Mouse (Mus musculus): ENCODE measurements at regions not wholly inside any gene's neighbourhood (a gene's known extent, or its start where the extent isn't known, plus 50 kb on each side); places are given as distances from the start of the nearest gene placed in this dataset.
"Not testable (repeated sequence)": the region's sequence is repeated elsewhere in the genome, so short reads cannot be mapped to it uniquely, and the experiment has no call there.

- Histone ChIP-seq H3K4me3 (replicated peaks; ENCODE audit: low read length) (no peak overlapping the region), H3K36me3 (ENCODE audit: control insufficient read depth, insufficient read depth) (no peaks in the 10 kb centered on the region), H3K27me3 (replicated peaks; ENCODE audit: control insufficient read depth, insufficient read depth, low read length) (no peaks in the 10 kb centered on the region), H3K4me1 (replicated peaks; ENCODE audit: control insufficient read depth, insufficient read depth, low read length) (0 out of 2 replicates have a peak, but pooled peaks cover 2% of the 10 kb centered on the region), H3K9ac (replicated peaks; ENCODE audit: low read depth, low read length) (no peak overlapping the region), H3K27ac (ENCODE audit: low read length) (no peak overlapping the region), H3K4me2 (ENCODE audit: low read length) (no peak overlapping the region), H3K9me3 (ENCODE audit: control insufficient read depth, low read length) (no peaks in the 10 kb centered on the region)
- no peak for ATAC-seq
- 62% methylated on average over 2 of the region's 2 CpGs for WGBS
Observed at GRCm38 (mm10) chr11:10051584-10052210, 860.0 kb downstream of the Abca13 start.

DNA sequence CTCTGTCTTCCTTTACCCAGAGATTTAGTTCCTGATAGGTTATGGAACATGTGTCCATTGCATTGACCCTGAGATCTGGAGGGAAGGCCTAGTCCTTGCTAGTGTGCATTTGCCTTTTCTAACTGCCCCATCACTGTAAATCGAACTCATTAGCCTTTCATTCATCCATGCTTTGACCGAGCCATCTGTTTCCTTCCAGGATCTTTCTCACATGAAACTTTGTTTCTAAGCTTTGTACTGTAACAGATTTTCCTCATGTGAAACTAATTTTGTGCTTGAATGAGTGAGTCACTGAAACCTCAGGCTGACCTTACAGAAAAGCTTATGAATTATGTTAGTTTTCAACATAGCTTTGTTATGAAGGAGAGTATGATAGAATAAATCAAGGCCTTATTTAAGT, 880.1 kb downstream of the Abca13 start:
- Histone ChIP-seq H3K9ac (replicated peaks; ENCODE audit: low read depth, low read length) (no peak overlapping the region), H3K36me3 (ENCODE audit: control insufficient read depth, insufficient read depth) (no peaks in the 10 kb centered on the region), H3K4me1 (replicated peaks; ENCODE audit: control insufficient read depth, insufficient read depth, low read length) (no peaks in the 10 kb centered on the region), H3K4me2 (ENCODE audit: low read length) (no peak overlapping the region), H3K4me3 (replicated peaks; ENCODE audit: low read length) (no peak overlapping the region), H3K9me3 (ENCODE audit: control insufficient read depth, low read length) (no peaks in the 10 kb centered on the region), H3K27ac (ENCODE audit: low read length) (no peak overlapping the region), H3K27me3 (replicated peaks; ENCODE audit: control insufficient read depth, insufficient read depth, low read length) (no peaks in the 10 kb centered on the region)
- WGBS, result 73% methylated on average over 2 of the region's 2 CpGs
- no peak for ATAC-seq

- no peak for ATAC-seq
- Histone ChIP-seq H3K9ac (replicated peaks; ENCODE audit: low read depth, low read length) (no peak overlapping the region), H3K36me3 (ENCODE audit: control insufficient read depth, insufficient read depth) (no peaks in the 10 kb centered on the region), H3K9me3 (ENCODE audit: control insufficient read depth, low read length) (no peaks in the 10 kb centered on the region), H3K27ac (ENCODE audit: low read length) (no peak overlapping the region), H3K4me1 (replicated peaks; ENCODE audit: control insufficient read depth, insufficient read depth, low read length) (no peaks in the 10 kb centered on the region), H3K4me2 (ENCODE audit: low read length) (no peak overlapping the region), H3K27me3 (replicated peaks; ENCODE audit: control insufficient read depth, insufficient read depth, low read length) (no peaks in the 10 kb centered on the region), H3K4me3 (replicated peaks; ENCODE audit: low read length) (no peak overlapping the region)
- WGBS, result 92% methylated on average over 4 of the region's 4 CpGs
Observed at GRCm38 (mm10) chr11:10087939-10088338, 896.2 kb downstream of the Abca13 start.

- H3K9me3 ChIP-seq (ENCODE audit: control insufficient read depth, low read length), result not testable (repeated sequence)
Observed at GRCm38 (mm10) chr11:10102314-10102713, 910.6 kb downstream of the Abca13 start.

GRCm38 (mm10) chr11:10105077-10105476, 913.3 kb downstream of the Abca13 start:
- Histone ChIP-seq H3K9ac (replicated peaks; ENCODE audit: low read depth, low read length) (no peak overlapping the region), H3K27me3 (replicated peaks; ENCODE audit: control insufficient read depth, insufficient read depth, low read length) (no peaks in the 10 kb centered on the region), H3K4me3 (replicated peaks; ENCODE audit: low read length) (no peak overlapping the region), H3K4me1 (replicated peaks; ENCODE audit: control insufficient read depth, insufficient read depth, low read length) (no peaks in the 10 kb centered on the region), H3K4me2 (ENCODE audit: low read length) (no peak overlapping the region), H3K27ac (ENCODE audit: low read length) (no peak overlapping the region), H3K36me3 (ENCODE audit: control insufficient read depth, insufficient read depth) (no peaks in the 10 kb centered on the region), H3K9me3 (ENCODE audit: control insufficient read depth, low read length) (no peaks in the 10 kb centered on the region)
- 86% methylated on average over 2 of the region's 2 CpGs for WGBS
- no peak for ATAC-seq

More at GRCm38 (mm10) chr11:10102314-10102713, 910.6 kb downstream of the Abca13 start:
- not testable (repeated sequence) for H3K27ac ChIP-seq (ENCODE audit: low read length); H3K4me1 ChIP-seq (replicated peaks; ENCODE audit: control insufficient read depth, insufficient read depth, low read length); H3K4me3 ChIP-seq (replicated peaks; ENCODE audit: low read length); ATAC-seq; H3K36me3 ChIP-seq (ENCODE audit: control insufficient read depth, insufficient read depth); H3K4me2 ChIP-seq (ENCODE audit: low read length); H3K27me3 ChIP-seq (replicated peaks; ENCODE audit: control insufficient read depth, insufficient read depth, low read length); H3K9ac ChIP-seq (replicated peaks; ENCODE audit: low read depth, low read length)
- 87% methylated on average over 8 of the region's 8 CpGs for whole genome bisulfite sequencing

- no peak overlapping the region for H3K9ac ChIP-seq (replicated peaks; ENCODE audit: low read depth, low read length)
- peak; percentile 80 for ATAC-seq
Observed at GRCm38 (mm10) chr11:10142161-10142560, 950.4 kb downstream of the Abca13 start.

GRCm38 (mm10) chr11:10149160-10149559, 957.4 kb downstream of the Abca13 start:
- H3K4me3 ChIP-seq (replicated peaks; ENCODE audit: low read length), result no peak overlapping the region
- H3K36me3 ChIP-seq (ENCODE audit: control insufficient read depth, insufficient read depth), result no peaks in the 10 kb centered on the region
- H3K9ac ChIP-seq (replicated peaks; ENCODE audit: low read depth, low read length), result no peak overlapping the region
- H3K9me3 ChIP-seq (ENCODE audit: control insufficient read depth, low read length), result no peaks in the 10 kb centered on the region
- ATAC-seq, result no peak
- no peaks in the 10 kb centered on the region for H3K4me1 ChIP-seq (replicated peaks; ENCODE audit: control insufficient read depth, insufficient read depth, low read length)
- no peaks in the 10 kb centered on the region for H3K27me3 ChIP-seq (replicated peaks; ENCODE audit: control insufficient read depth, insufficient read depth, low read length)
- H3K27ac ChIP-seq (ENCODE audit: low read length), result no peak overlapping the region
- WGBS, result 59% methylated on average over 1 of the region's 1 CpGs
- no peak overlapping the region for H3K4me2 ChIP-seq (ENCODE audit: low read length)

More at GRCm38 (mm10) chr11:10142161-10142560, 950.4 kb downstream of the Abca13 start:
- Histone ChIP-seq H3K27me3 (replicated peaks; ENCODE audit: control insufficient read depth, insufficient read depth, low read length) (no peaks in the 10 kb centered on the region), H3K27ac (ENCODE audit: low read length) (no peak overlapping the region), H3K4me3 (replicated peaks; ENCODE audit: low read length) (no peak overlapping the region), H3K4me1 (replicated peaks; ENCODE audit: control insufficient read depth, insufficient read depth, low read length) (no peaks in the 10 kb centered on the region; the same call in 1 of the 2 replicates), H3K9me3 (ENCODE audit: control insufficient read depth, low read length) (no peaks in the 10 kb centered on the region), H3K36me3 (ENCODE audit: control insufficient read depth, insufficient read depth) (no peaks in the 10 kb centered on the region), H3K4me2 (ENCODE audit: low read length) (no peak overlapping the region)

GRCm38 (mm10) chr11:10153836-10154235, 960.2 kb upstream of the Vwc2 start:
- Histone ChIP-seq H3K27me3 (replicated peaks; ENCODE audit: control insufficient read depth, insufficient read depth, low read length) (no peaks in the 10 kb centered on the region), H3K9me3 (ENCODE audit: control insufficient read depth, low read length) (no peaks in the 10 kb centered on the region), H3K4me1 (replicated peaks; ENCODE audit: control insufficient read depth, insufficient read depth, low read length) (no peaks in the 10 kb centered on the region), H3K27ac (ENCODE audit: low read length) (no peak overlapping the region), H3K36me3 (ENCODE audit: control insufficient read depth, insufficient read depth) (no peaks in the 10 kb centered on the region), H3K9ac (replicated peaks; ENCODE audit: low read depth, low read length) (no peak overlapping the region), H3K4me2 (ENCODE audit: low read length) (no peak overlapping the region), H3K4me3 (replicated peaks; ENCODE audit: low read length) (no peak overlapping the region)
- peak; percentile 72 for ATAC-seq

GRCm38 (mm10) chr11:10193738-10194137, 920.3 kb upstream of the Vwc2 start:
- H3K4me2 ChIP-seq (ENCODE audit: low read length), result no peak overlapping the region
- H3K4me3 ChIP-seq (replicated peaks; ENCODE audit: low read length), result no peak overlapping the region
- H3K36me3 ChIP-seq (ENCODE audit: control insufficient read depth, insufficient read depth), result no peaks in the 10 kb centered on the region
- no peak overlapping the region for H3K27ac ChIP-seq (ENCODE audit: low read length)
- H3K9ac ChIP-seq (replicated peaks; ENCODE audit: low read depth, low read length), result no peak overlapping the region
- no peaks in the 10 kb centered on the region for H3K27me3 ChIP-seq (replicated peaks; ENCODE audit: control insufficient read depth, insufficient read depth, low read length)
- H3K4me1 ChIP-seq (replicated peaks; ENCODE audit: control insufficient read depth, insufficient read depth, low read length), result no peaks in the 10 kb centered on the region
- H3K9me3 ChIP-seq (ENCODE audit: control insufficient read depth, low read length), result no peaks in the 10 kb centered on the region
- no peak for ATAC-seq
- WGBS, result 51% methylated on average over 3 of the region's 3 CpGs

- H3K9ac ChIP-seq (replicated peaks; ENCODE audit: low read depth, low read length), result no peak overlapping the region
- H3K4me1 ChIP-seq (replicated peaks; ENCODE audit: control insufficient read depth, insufficient read depth, low read length), result no peaks in the 10 kb centered on the region
- no peak overlapping the region for H3K27ac ChIP-seq (ENCODE audit: low read length)
- no peaks in the 10 kb centered on the region for H3K36me3 ChIP-seq (ENCODE audit: control insufficient read depth, insufficient read depth)
- no peak for ATAC-seq
- WGBS, result 93% methylated on average over 2 of the region's 2 CpGs
- no peak overlapping the region for H3K4me3 ChIP-seq (replicated peaks; ENCODE audit: low read length)
- no peak overlapping the region for H3K4me2 ChIP-seq (ENCODE audit: low read length)
- no peaks in the 10 kb centered on the region for H3K27me3 ChIP-seq (replicated peaks; ENCODE audit: control insufficient read depth, insufficient read depth, low read length)
- no peaks in the 10 kb centered on the region for H3K9me3 ChIP-seq (ENCODE audit: control insufficient read depth, low read length)
Observed at GRCm38 (mm10) chr11:10194774-10195173, 919.2 kb upstream of the Vwc2 start.
